Mouse (Mus musculus) midbrain, embryonic 11.5 days (tissue): ENCODE results near the gene Gm45837. TPM values are rescaled to one million over a fixed set of nuclear protein-coding genes. Genes with fewer than 3 reads are reported as not detected.

ENCODE experiments used
- ATAC-seq: fragments of 200-750 bp; cut with Nextera tagmentation; 2 replicates; pipeline ENCODE4 v1.8.0; 2017; ENCODE audit warnings: moderate TSS enrichment, moderate library complexity; ENCODE audit not compliant: low FRiP score
- DNase-seq: peaks from one replicate; pipeline ENCODE4 v3.0.0; 2015; ENCODE audit warnings: low spot score; ENCODE audit errors: missing footprints
- H3K27ac ChIP-seq: fragments of 300-500 bp; sonication (generic); 2 replicates; pipeline ENCODE4 v1.5.1; 2014; ENCODE audit warnings: low read depth, low read length
- H3K27me3 ChIP-seq: fragments of 300-500 bp; sonication (generic); 2 replicates; pipeline ENCODE4 v1.6.1; 2014; ENCODE audit warnings: mild to moderate bottlenecking, low read length, moderate library complexity, mixed read lengths; ENCODE audit not compliant: control insufficient read depth, insufficient read depth
- H3K36me3 ChIP-seq: fragments of 300-500 bp; sonication (generic); 2 replicates; pipeline ENCODE4 v1.6.1; 2014; ENCODE audit warnings: mild to moderate bottlenecking, low read length, moderate library complexity, mixed read lengths; ENCODE audit not compliant: control insufficient read depth, insufficient read depth
- H3K4me1 ChIP-seq: fragments of 300-500 bp; sonication (generic); 2 replicates; pipeline ENCODE4 v1.6.1; 2014; ENCODE audit warnings: low read length; ENCODE audit not compliant: control insufficient read depth, insufficient read depth
- H3K4me2 ChIP-seq: fragments of 300-500 bp; sonication (generic); 2 replicates; pipeline ENCODE4 v1.6.1; 2014; ENCODE audit warnings: mild to moderate bottlenecking, moderate library complexity
- H3K4me3 ChIP-seq: fragments of 300-500 bp; sonication (generic); 2 replicates; pipeline ENCODE4 v1.5.1; 2014; ENCODE audit warnings: low read depth, low read length
- H3K9ac ChIP-seq: fragments of 300-500 bp; sonication (generic); 2 replicates; pipeline ENCODE4 v1.6.1; 2014; ENCODE audit warnings: low read length
- H3K9me3 ChIP-seq: fragments of 300-500 bp; sonication (generic); 2 replicates; pipeline ENCODE4 v1.6.1; 2016; ENCODE audit warnings: low read length; ENCODE audit not compliant: control insufficient read depth
- WGBS: fragments of 180-500 bp; shearing (Covaris S2); extraction: QIAGEN DNeasy Blood & Tissue Kit; methylation state at CpG from one replicate; pipeline ENCODE4 v1.1.7; 2014; 5-methylcytosine and 5-hydroxymethylcytosine counted together
- polyA plus RNA-seq: library from polyadenylated mRNA; unstranded; fragments of >200 nt; fragmentation: Nextera tagmentation; extraction: Ambion mirVana; gene quantifications from 2 replicates; pipeline ENCODE4 v1.2.1, GENCODE M21; 2014

The Gm45837 gene
- polyA plus RNA-seq, 1 experiment from 2014 or later = not detected

- Histone ChIP-seq H3K27ac (no peak overlapping the region), H3K27me3 (no peaks in the 10 kb centered on the region), H3K36me3 (no peaks in the 10 kb centered on the region), H3K4me3 (no peak overlapping the region), H3K4me1 (no peaks in the 10 kb centered on the region), H3K9ac (no peak overlapping the region), H3K4me2 (no peak overlapping the region), H3K9me3 (no peaks in the 10 kb centered on the region)
- ATAC-seq (no peak), DNase-seq (no peak)
- 76% methylated on average over 4 of the region's 4 CpGs for WGBS
Observed at GRCm38 (mm10) chr7:101444211-101444610, 33.5 kb downstream of the Gm45837 start.

- H3K4me3 ChIP-seq = no peak overlapping the region
- no peak for DNase-seq
- no peak overlapping the region for H3K27ac ChIP-seq
- no peaks in the 10 kb centered on the region for H3K36me3 ChIP-seq
- WGBS = 47% methylated on average over 3 of the region's 3 CpGs
- peaks cover 5% of the 10 kb centered on the region; the same call in 1 of the 2 replicates for H3K27me3 ChIP-seq
- H3K4me2 ChIP-seq = no peak overlapping the region
- H3K4me1 ChIP-seq = no peaks in the 10 kb centered on the region
- H3K9me3 ChIP-seq = no peaks in the 10 kb centered on the region
- ATAC-seq = no peak
- H3K9ac ChIP-seq = no peak overlapping the region
Observed at GRCm38 (mm10) chr7:101449855-101450254, 39.2 kb downstream of the Gm45837 start.

GRCm38 (mm10) chr7:101450422-101451401 is 40.0 kb downstream of the Gm45837 start:
- WGBS = under 1% methylated on average over 63 of the region's 68 CpGs
- Histone ChIP-seq H3K27ac (no peak overlapping the region), H3K27me3 (peaks cover 5% of the 10 kb centered on the region; the same call in 1 of the 2 replicates), H3K4me2 (peak overlapping the region; percentile 93), H3K9me3 (no peaks in the 10 kb centered on the region), H3K4me3 (peak overlapping the region; percentile 48), H3K9ac (peak overlapping the region; percentile 64), H3K4me1 (no peaks in the 10 kb centered on the region), H3K36me3 (no peaks in the 10 kb centered on the region)
- peak; percentile 84 for ATAC-seq
- peak; percentile 99 for DNase-seq

- Histone ChIP-seq H3K4me3 (no peak overlapping the region), H3K9ac (no peak overlapping the region), H3K36me3 (no peaks in the 10 kb centered on the region), H3K9me3 (no peaks in the 10 kb centered on the region), H3K27me3 (peaks cover 5% of the 10 kb centered on the region; the same call in 1 of the 2 replicates), H3K27ac (no peak overlapping the region), H3K4me2 (no peak overlapping the region), H3K4me1 (no peaks in the 10 kb centered on the region)
- DNase-seq (no peak), ATAC-seq (no peak)
- WGBS = 88% methylated on average over 3 of the region's 3 CpGs
Observed at GRCm38 (mm10) chr7:101452669-101453068, 42.0 kb downstream of the Gm45837 start.

GRCm38 (mm10) chr7:101453296-101453695 is 42.6 kb downstream of the Gm45837 start:
- Histone ChIP-seq H3K4me3 (no peak overlapping the region), H3K27ac (no peak overlapping the region), H3K4me1 (no peaks in the 10 kb centered on the region), H3K36me3 (no peaks in the 10 kb centered on the region), H3K9me3 (no peaks in the 10 kb centered on the region), H3K27me3 (peaks cover 5% of the 10 kb centered on the region; the same call in 1 of the 2 replicates), H3K9ac (no peak overlapping the region), H3K4me2 (no peak overlapping the region)
- ATAC-seq (no peak), DNase-seq (no peak)
- WGBS = 91% methylated on average over 3 of the region's 3 CpGs

GRCm38 (mm10) chr7:101453725-101454124 is 43.0 kb downstream of the Gm45837 start:
- H3K27ac ChIP-seq = no peak overlapping the region
- no peaks in the 10 kb centered on the region for H3K4me1 ChIP-seq
- no peak overlapping the region for H3K4me2 ChIP-seq
- no peaks in the 10 kb centered on the region for H3K9me3 ChIP-seq
- ATAC-seq (no peak), DNase-seq (peak; percentile 53)
- peaks cover 5% of the 10 kb centered on the region; the same call in 1 of the 2 replicates for H3K27me3 ChIP-seq
- H3K9ac ChIP-seq = no peak overlapping the region
- no peaks in the 10 kb centered on the region for H3K36me3 ChIP-seq
- 15% methylated on average over 8 of the region's 8 CpGs for WGBS
- no peak overlapping the region for H3K4me3 ChIP-seq

GRCm38 (mm10) chr7:101454479-101454878 is 43.8 kb downstream of the Gm45837 start:
- no peaks in the 10 kb centered on the region for H3K9me3 ChIP-seq
- no peaks in the 10 kb centered on the region for H3K36me3 ChIP-seq
- no peak for DNase-seq
- peaks cover 5% of the 10 kb centered on the region; the same call in 1 of the 2 replicates for H3K27me3 ChIP-seq
- H3K9ac ChIP-seq = no peak overlapping the region
- 92% methylated on average over 9 of the region's 9 CpGs for WGBS
- H3K4me3 ChIP-seq = no peak overlapping the region
- no peak overlapping the region for H3K4me2 ChIP-seq
- no peaks in the 10 kb centered on the region for H3K4me1 ChIP-seq
- H3K27ac ChIP-seq = no peak overlapping the region
- no peak for ATAC-seq

- Histone ChIP-seq H3K27me3 (peaks cover 5% of the 10 kb centered on the region; the same call in 1 of the 2 replicates), H3K4me1 (no peaks in the 10 kb centered on the region), H3K36me3 (no peaks in the 10 kb centered on the region), H3K4me2 (no peak overlapping the region), H3K9ac (no peak overlapping the region), H3K27ac (no peak overlapping the region), H3K4me3 (no peak overlapping the region), H3K9me3 (no peaks in the 10 kb centered on the region)
- DNase-seq = no peak
- 86% methylated on average over 6 of the region's 6 CpGs for WGBS
- ATAC-seq = no peak
Observed at GRCm38 (mm10) chr7:101455141-101455540, 44.5 kb downstream of the Gm45837 start.

- ATAC-seq (no peak), DNase-seq (no peak)
- 68% methylated on average over 4 of the region's 4 CpGs for WGBS
- Histone ChIP-seq H3K4me3 (no peak overlapping the region), H3K9me3 (no peaks in the 10 kb centered on the region), H3K36me3 (no peaks in the 10 kb centered on the region), H3K9ac (no peak overlapping the region), H3K27me3 (peaks cover 5% of the 10 kb centered on the region; the same call in 1 of the 2 replicates), H3K4me2 (no peak overlapping the region), H3K4me1 (no peaks in the 10 kb centered on the region), H3K27ac (no peak overlapping the region)
Observed at GRCm38 (mm10) chr7:101456318-101456717, 45.6 kb downstream of the Gm45837 start.
